Mouse (Mus musculus): ENCODE results near the gene Gypa. TPM values are rescaled to one million over a fixed set of nuclear protein-coding genes. Genes with fewer than 3 reads are reported as not detected.

Gypa gene
- 2.1 and 4.7 TPM in 2 replicates for polyA plus RNA-seq (2015; fragmentation: Nextera tagmentation; extraction: Ambion mirVana)

DNA sequence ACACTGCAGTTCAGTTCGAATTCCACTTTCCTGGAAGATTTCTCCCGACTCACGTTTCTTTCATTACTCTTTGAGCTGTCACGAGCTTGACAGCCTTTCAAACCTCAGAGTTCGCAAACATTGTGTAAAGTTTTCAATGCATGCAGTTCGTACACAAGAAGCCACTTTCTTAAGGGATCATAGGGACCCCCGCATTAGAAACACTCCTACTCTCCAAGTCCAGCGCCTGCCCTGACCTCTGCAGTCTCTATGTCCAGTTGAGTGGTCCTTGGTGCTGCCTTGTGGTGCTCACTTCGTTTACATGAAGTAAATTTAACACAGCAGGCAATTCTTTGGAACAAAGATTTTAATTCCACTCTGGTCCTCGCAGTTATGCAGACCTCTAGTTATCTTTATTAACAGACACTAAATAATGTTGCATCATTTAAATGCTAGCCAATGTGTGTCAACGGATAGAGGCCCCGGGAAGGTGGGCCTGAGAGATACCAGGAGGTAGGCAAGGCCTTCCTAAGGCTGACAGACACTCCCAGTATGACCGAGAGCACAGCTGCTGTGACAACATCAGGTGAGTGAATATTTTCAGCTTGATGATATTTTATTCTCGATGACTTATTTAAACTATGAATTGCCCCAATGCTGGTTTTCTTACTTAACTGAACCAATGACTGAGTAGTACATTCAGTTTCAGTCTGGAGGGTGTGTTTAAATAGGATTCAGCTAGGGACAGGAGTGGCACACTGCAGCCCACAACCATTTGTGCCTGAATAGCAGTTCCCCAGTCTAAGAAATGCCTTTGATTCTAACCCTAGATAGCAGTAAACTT, at the start of gene Gypa:
Gene Gypa, plus strand, starts transcription at position 259 of the 823 bp plus-strand sequence.
- Histone ChIP-seq H3K9me3 (replicated peaks) (no peaks in the 10 kb centered on the region), H3K9ac (peak within 1 kb of the TSS; percentile 64), H3K4me3 (peak within 1 kb of the TSS; percentile 50), H3K27ac (no peak within 1 kb of the TSS), H3K4me1 (peaks cover 8% of the 10 kb centered on the region; the same call in 1 of the 2 replicates), H3K27me3 (no peaks in the 10 kb centered on the region), H3K4me2 (peak within 1 kb of the TSS; percentile 74), H3K36me3 (ENCODE audit: poor library complexity, severe bottlenecking) (no peaks in the 10 kb centered on the region)
- ATAC-seq, result peak; percentile 44
- 24% methylated on average over 14 of the region's 14 CpGs for WGBS

DNA sequence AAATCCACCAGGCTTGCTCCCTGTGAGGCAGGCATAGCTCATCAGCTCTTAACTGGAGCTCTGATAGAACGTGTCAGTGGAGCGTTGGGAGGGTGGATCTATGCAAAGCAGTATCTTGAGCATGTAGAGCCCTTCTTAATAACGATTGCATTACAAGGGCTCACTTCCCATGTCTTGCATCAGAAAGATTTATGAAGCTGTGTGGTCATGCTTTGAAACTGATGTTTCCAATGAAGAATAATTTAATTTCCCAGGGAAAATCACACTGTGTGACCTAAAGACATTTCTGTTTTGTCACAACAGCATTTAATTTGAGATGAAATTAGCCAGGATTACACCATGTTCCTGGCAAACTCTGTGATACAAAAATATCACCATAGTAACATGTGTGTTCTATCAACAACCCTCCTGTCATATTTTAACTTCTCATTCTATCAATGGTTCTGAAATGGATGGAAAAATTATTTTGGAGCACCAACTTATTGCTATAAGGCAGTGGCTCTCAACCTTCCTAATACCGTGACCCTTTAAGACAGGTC, 49.0 kb upstream of the Gypa start:
- Histone ChIP-seq H3K36me3 (ENCODE audit: poor library complexity, severe bottlenecking) (no peaks in the 10 kb centered on the region), H3K27me3 (no peaks in the 10 kb centered on the region), H3K9me3 (replicated peaks) (no peaks in the 10 kb centered on the region), H3K4me2 (no peak overlapping the region), H3K4me3 (no peak overlapping the region), H3K4me1 (no peaks in the 10 kb centered on the region), H3K9ac (no peak overlapping the region), H3K27ac (no peak overlapping the region)
- ATAC-seq, result no peak
- WGBS, result 77% methylated on average over 4 of the region's 4 CpGs

DNA sequence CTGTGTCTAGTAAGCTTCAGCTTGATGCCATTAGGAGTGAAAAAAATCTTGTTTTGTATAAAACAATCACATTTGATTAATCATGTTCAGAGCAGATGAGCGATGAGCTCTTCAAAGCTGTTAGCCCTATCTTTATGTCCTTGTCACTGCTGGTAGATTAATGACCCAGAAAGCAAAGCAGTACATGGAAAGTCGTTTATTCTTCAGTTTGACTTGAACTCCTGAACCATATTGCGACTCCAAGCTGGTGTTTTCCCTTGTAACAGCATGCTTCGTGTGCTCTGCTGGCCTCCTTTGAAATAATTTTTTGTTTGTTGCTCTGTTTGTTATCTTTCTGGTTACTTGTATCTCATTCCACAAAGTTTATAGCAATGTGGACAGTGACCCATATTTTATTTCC, 46.4 kb upstream of the Gypa start:
- Histone ChIP-seq H3K4me1 (no peaks in the 10 kb centered on the region), H3K27me3 (no peaks in the 10 kb centered on the region), H3K4me3 (no peak overlapping the region), H3K27ac (no peak overlapping the region), H3K36me3 (ENCODE audit: poor library complexity, severe bottlenecking) (no peaks in the 10 kb centered on the region), H3K4me2 (no peak overlapping the region), H3K9ac (no peak overlapping the region), H3K9me3 (replicated peaks) (no peaks in the 10 kb centered on the region)
- ATAC-seq, result no peak
- WGBS, result 83% methylated on average over 4 of the region's 4 CpGs

DNA sequence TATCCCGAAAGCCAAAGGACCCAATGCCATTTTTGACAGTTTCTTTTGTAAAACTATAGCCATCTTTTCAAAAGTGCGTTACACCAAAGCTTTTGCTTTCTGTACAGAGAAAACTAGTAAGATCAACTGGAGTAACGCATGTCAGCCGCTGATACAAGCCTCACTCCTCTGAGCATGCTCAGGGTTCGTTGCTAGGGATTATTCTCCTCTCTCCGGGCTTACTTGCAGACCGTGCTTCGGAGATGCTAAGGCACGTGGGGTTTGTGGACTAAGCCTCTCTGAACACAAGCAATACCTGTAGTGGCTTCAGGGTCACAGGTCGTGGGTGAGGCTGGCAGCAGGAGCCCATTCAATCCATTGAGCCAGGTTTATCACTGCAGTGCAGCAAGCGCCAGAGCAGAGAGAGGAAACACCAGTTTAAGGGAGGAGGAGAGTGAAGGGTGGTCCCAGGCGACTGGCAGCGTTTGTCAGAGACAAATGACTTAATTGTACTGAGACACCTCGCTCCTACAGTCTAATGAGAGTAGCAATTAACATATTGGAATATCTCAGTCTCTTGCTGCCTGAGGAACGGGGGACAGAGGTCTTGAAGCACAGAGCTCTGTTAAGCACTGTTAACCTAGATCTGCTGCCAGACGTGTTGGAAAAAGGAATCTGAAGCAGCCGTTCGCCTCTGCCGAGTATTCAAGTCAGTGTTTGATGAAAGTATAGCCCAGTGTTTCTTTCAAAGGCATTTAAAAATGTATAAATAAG, 41.5 kb upstream of the Gypa start:
- Histone ChIP-seq H3K27me3 (no peaks in the 10 kb centered on the region), H3K4me3 (no peak overlapping the region), H3K27ac (no peak overlapping the region), H3K9ac (no peak overlapping the region), H3K4me1 (no peaks in the 10 kb centered on the region), H3K4me2 (no peak overlapping the region), H3K36me3 (ENCODE audit: poor library complexity, severe bottlenecking) (no peaks in the 10 kb centered on the region), H3K9me3 (replicated peaks) (no peaks in the 10 kb centered on the region)
- ATAC-seq, result no peak
- WGBS, result 57% methylated on average over 19 of the region's 19 CpGs

DNA sequence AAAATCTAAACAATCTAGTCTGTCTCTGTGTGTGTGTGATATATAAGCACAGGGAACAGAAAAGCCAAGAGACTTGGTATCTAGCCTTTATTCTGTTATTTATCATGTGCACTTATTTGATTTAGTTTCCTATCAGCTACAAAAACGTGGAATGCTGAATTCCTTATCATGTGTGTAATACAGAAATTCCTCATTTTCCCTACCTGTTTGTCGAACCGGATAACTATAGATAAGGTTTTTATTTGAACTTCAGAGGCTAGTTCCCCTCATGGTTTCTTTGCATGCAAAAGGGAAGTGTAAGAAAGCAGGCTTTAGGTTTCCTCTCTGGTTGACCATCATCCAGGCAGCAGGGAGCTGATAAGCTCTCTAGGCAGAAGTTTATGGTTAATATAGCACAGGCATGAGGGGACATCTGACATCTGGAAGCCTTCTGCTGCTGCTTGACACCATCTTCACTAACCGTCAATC, 30.1 kb upstream of the Gypa start:
- Histone ChIP-seq H3K27me3 (no peaks in the 10 kb centered on the region), H3K9ac (no peak overlapping the region), H3K4me2 (no peak overlapping the region), H3K27ac (no peak overlapping the region), H3K9me3 (replicated peaks) (no peaks in the 10 kb centered on the region), H3K4me1 (no peaks in the 10 kb centered on the region), H3K4me3 (no peak overlapping the region), H3K36me3 (ENCODE audit: poor library complexity, severe bottlenecking) (no peaks in the 10 kb centered on the region)
- ATAC-seq, result no peak
- WGBS, result 84% methylated on average over 4 of the region's 4 CpGs

DNA sequence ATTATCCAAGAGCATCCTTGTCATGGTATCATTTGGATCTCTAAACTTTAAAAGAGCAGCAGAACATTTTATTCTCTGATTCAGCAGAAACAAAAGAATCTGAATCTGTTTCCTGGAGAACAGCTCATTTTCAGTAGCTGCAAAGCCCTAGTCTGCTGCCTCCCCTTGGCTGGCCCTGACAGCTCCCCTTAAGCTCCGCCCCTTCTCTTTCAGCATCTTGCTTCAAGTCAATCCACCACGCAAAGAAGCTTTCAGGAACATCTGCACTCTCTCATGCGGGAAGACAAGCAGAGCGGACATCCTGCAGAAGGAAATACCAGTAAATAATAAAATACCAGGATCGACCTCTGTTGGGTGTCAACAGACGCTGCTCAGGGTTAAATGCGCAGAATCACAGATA, 18.6 kb upstream of the Gypa start:
- Histone ChIP-seq H3K9me3 (replicated peaks) (no peaks in the 10 kb centered on the region), H3K4me2 (no peak overlapping the region), H3K4me3 (no peak overlapping the region), H3K27me3 (no peaks in the 10 kb centered on the region), H3K4me1 (no peaks in the 10 kb centered on the region), H3K9ac (no peak overlapping the region), H3K36me3 (ENCODE audit: poor library complexity, severe bottlenecking) (no peaks in the 10 kb centered on the region), H3K27ac (no peak overlapping the region)
- 42% methylated on average over 7 of the region's 7 CpGs for WGBS
- no peak for ATAC-seq

DNA sequence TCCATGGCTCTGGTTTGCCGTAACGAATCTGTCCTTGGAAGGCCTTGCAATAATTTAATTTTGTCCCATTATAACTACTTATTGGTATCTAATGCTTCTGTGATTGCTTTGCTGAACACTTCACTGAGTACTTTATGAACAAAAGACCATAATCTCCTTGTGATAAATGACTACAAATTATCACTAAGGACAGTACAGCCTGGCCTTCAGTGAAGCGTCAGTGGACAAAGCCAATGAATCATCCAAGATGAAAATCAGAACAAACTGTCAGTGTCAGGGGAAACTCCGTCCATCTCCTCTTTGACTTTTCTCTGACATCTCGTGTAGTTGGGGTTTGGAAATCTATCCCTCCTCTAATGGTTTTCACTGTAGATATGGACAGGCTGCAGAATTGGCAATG, 15.4 kb upstream of the Gypa start:
- no peaks in the 10 kb centered on the region for H3K4me1 ChIP-seq
- H3K9ac ChIP-seq, result no peak overlapping the region
- no peak overlapping the region for H3K27ac ChIP-seq
- no peak overlapping the region for H3K4me2 ChIP-seq
- no peak overlapping the region for H3K4me3 ChIP-seq
- WGBS, result 87% methylated on average over 5 of the region's 5 CpGs
- no peak for ATAC-seq
- H3K27me3 ChIP-seq, result no peaks in the 10 kb centered on the region
- no peaks in the 10 kb centered on the region for H3K9me3 ChIP-seq (replicated peaks)
- no peaks in the 10 kb centered on the region for H3K36me3 ChIP-seq (ENCODE audit: poor library complexity, severe bottlenecking)

DNA sequence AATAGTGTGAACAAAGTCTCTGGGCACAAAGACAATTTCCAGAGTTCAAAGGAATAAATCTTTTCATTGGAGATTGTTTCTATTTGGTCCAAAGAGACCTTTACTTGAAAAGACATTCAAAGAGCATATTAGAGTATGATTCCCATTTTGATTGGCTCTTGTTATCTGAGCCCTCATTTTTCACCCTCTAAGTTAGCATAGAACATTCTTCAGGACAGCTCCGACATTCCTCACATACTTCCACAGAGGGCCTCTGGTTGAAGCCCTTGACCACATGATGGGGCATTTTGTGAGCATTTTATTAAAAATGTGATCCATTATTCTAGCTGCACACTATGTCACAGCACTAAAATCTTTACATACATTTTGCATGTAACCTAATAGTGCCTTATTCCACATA, 14.5 kb upstream of the Gypa start:
- Histone ChIP-seq H3K4me1 (no peaks in the 10 kb centered on the region), H3K9me3 (replicated peaks) (no peaks in the 10 kb centered on the region), H3K27me3 (no peaks in the 10 kb centered on the region), H3K36me3 (ENCODE audit: poor library complexity, severe bottlenecking) (no peaks in the 10 kb centered on the region), H3K9ac (no peak overlapping the region), H3K27ac (no peak overlapping the region), H3K4me2 (no peak overlapping the region), H3K4me3 (no peak overlapping the region)
- no peak for ATAC-seq
- WGBS, result 68% methylated on average over 1 of the region's 1 CpGs

DNA sequence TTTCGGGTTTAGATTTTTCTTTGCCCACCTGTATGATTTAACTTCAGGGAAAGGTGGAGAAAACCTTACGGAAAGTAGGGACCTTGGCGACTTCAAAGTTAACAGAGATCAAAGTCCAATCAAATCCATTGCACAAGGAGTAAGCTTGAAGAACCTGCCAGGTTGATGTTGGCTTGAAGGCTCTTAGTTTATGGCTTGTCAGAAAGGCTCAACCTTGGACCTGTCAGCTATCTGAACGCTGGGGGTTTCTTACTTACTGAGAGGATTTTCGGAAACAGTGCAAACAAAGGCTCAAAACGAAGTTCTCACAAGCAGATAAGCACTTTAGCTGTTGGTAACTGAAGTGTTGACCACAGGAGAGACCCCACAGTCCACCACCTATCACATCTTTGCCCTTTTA, 11.4 kb upstream of the Gypa start:
- H3K27ac ChIP-seq, result no peak overlapping the region
- H3K9me3 ChIP-seq (replicated peaks), result no peaks in the 10 kb centered on the region
- H3K36me3 ChIP-seq (ENCODE audit: poor library complexity, severe bottlenecking), result no peaks in the 10 kb centered on the region
- WGBS, result 79% methylated on average over 6 of the region's 6 CpGs
- no peak overlapping the region for H3K9ac ChIP-seq
- H3K4me2 ChIP-seq, result no peak overlapping the region
- no peak for ATAC-seq
- no peak overlapping the region for H3K4me3 ChIP-seq
- H3K27me3 ChIP-seq, result no peaks in the 10 kb centered on the region
- no peaks in the 10 kb centered on the region for H3K4me1 ChIP-seq

DNA sequence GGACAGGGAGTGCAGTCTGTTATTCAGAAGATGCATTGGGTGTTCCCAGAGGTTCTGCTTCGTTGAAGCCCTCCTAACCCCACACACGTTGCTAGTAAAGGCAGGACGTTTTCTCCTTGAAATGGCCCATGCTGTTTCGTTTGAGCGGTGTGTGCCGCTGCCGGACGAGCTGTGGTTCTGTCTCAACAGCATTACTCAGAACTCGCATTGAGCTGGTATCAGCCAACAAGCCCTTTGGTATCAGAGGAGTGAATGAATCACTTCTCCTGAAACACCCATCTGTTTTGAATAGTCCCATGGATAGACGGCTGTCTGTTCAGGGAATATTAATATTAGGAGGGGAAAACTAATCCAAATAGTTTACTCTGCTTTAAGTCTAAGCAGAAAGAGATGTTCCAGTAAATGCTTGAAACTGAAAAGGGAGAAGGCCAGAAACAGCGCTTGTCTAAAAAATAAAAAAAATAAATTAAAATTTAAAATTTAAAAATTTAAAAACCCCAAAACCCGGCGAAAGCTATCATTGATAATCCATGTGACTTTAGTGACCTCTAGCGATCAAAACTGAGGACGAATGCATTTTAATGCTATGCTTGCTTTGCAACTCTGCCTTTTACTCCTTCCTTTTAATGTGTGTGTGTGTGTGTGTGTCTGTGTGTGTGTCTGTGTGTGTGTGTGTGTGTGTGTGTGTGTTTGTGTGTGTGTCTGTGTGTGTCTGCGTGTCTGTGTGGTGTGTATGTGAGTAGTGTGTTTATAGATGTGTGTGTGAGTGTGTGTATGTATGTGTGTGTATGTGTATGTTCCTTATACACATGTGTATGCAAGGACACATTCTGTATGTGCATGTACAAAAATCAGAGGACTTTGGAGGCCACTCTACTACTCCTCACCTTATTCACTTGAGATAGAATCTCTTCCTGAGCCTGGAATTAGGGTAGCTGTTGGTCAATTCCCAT, 10.5 kb upstream of the Gypa start:
- peak; percentile 36; the same call in 1 of the 2 replicates for ATAC-seq

DNA sequence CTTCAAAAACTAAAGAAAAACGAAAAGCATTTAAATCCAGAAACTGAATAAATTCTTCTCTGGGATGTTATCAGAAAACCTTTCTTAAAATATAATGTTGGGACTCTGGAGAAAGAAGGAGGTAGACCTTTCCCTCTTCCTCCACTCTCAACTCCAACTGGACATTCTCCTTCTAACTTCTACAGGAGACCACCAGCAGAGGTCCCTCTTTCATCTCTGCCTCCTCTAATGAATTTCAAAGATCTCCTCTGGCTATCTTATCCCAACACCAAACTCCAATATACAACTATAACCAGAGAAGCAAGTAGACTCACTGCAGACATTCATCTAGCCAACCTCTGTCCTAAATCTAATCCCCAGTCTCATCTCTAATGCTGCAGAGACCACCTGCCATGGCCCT, 2.0 kb upstream of the Gypa start:
- no peaks in the 10 kb centered on the region for H3K9me3 ChIP-seq (replicated peaks)
- peaks cover 8% of the 10 kb centered on the region; the same call in 1 of the 2 replicates for H3K4me1 ChIP-seq
- no peak overlapping the region for H3K4me3 ChIP-seq
- no peaks in the 10 kb centered on the region for H3K27me3 ChIP-seq
- ATAC-seq, result no peak
- H3K9ac ChIP-seq, result no peak overlapping the region
- H3K36me3 ChIP-seq (ENCODE audit: poor library complexity, severe bottlenecking), result no peaks in the 10 kb centered on the region
- H3K27ac ChIP-seq, result no peak overlapping the region
- WGBS, result 60% methylated on average over 1 of the region's 1 CpGs
- H3K4me2 ChIP-seq, result no peak overlapping the region

More for the DNA sequence above, 10.5 kb upstream of the Gypa start:
- H3K9me3 ChIP-seq (replicated peaks), result no peaks in the 10 kb centered on the region
- no peak overlapping the region for H3K27ac ChIP-seq
- H3K4me3 ChIP-seq, result no peak overlapping the region
- no peak overlapping the region for H3K4me2 ChIP-seq
- no peak overlapping the region for H3K9ac ChIP-seq
- H3K4me1 ChIP-seq, result no peaks in the 10 kb centered on the region
- 40% methylated on average over 16 of the region's 16 CpGs for WGBS
- H3K36me3 ChIP-seq (ENCODE audit: poor library complexity, severe bottlenecking), result no peaks in the 10 kb centered on the region
- no peaks in the 10 kb centered on the region for H3K27me3 ChIP-seq

Data from forebrain, embryonic 13.5 days (tissue).